Mouse (Mus musculus) limb, embryonic 14.5 days (tissue): Measurements from ENCODE around the gene Ankrd10. TPM values are rescaled to one million over a fixed set of nuclear protein-coding genes. Genes with fewer than 3 reads are reported as not detected.
"Not testable (repeated sequence)": the region's sequence is repeated elsewhere in the genome, so short reads cannot be mapped to it uniquely, and the experiment has no call there.

ENCODE experiments used
- ATAC-seq: fragments of 200-750 bp; cut with Nextera tagmentation; 2 replicates; pipeline ENCODE4 v1.8.0; 2017; ENCODE audit warnings: low read depth, moderate number of reproducible peaks, moderate TSS enrichment; ENCODE audit not compliant: low FRiP score
- DNase-seq: peaks from one replicate; pipeline ENCODE4 v3.0.0-alpha.2; 2015; ENCODE audit warnings: low spot score
- H3K27ac ChIP-seq: fragments of 300-500 bp; sonication (generic); replicated peaks from 2 replicates; pipeline ENCODE4 v1.5.1; 2014; ENCODE audit warnings: low read depth, mild to moderate bottlenecking, low read length, moderate library complexity, mixed read lengths
- H3K27me3 ChIP-seq: fragments of 300-500 bp; sonication (generic); 2 replicates; pipeline ENCODE4 v1.6.1; 2014; ENCODE audit warnings: low read length, mixed read lengths; ENCODE audit not compliant: control insufficient read depth, insufficient read depth
- H3K36me3 ChIP-seq: fragments of 300-500 bp; sonication (generic); 2 replicates; pipeline ENCODE4 v1.6.1; 2014; ENCODE audit warnings: mild to moderate bottlenecking, low read length, moderate library complexity, mixed read lengths; ENCODE audit not compliant: control insufficient read depth, insufficient read depth
- H3K4me1 ChIP-seq: fragments of 300-500 bp; sonication (generic); 2 replicates; pipeline ENCODE4 v1.6.1; 2014; ENCODE audit warnings: antibody characterized with exemption, low read length, mixed read lengths; ENCODE audit not compliant: control insufficient read depth, insufficient read depth
- H3K4me2 ChIP-seq: fragments of 300-500 bp; sonication (generic); replicated peaks from 2 replicates; pipeline ENCODE4 v1.6.1; 2014; ENCODE audit warnings: low read depth, mild to moderate bottlenecking, low read length, moderate library complexity; ENCODE audit not compliant: severe bottlenecking
- H3K4me3 ChIP-seq: fragments of 300-500 bp; sonication (generic); replicated peaks from 2 replicates; pipeline ENCODE4 v1.5.1; 2014; ENCODE audit warnings: low read length
- H3K9ac ChIP-seq: fragments of 300-500 bp; sonication (generic); 2 replicates; pipeline ENCODE4 v1.6.1; 2014; ENCODE audit warnings: mild to moderate bottlenecking, low read depth, low read length, moderate library complexity; ENCODE audit not compliant: severe bottlenecking
- H3K9me3 ChIP-seq: fragments of 300-500 bp; sonication (generic); 2 replicates; pipeline ENCODE4 v1.6.1; 2016; ENCODE audit warnings: low read length; ENCODE audit not compliant: control insufficient read depth
- POLR2A ChIP-seq: fragments of 200-500 bp; IDR thresholded peaks from 2 replicates; pipeline ENCODE4 v1.8.0; 2012; ENCODE audit warnings: inconsistent platforms, mild to moderate bottlenecking, moderate library complexity, borderline replicate concordance; ENCODE audit not compliant: insufficient read depth, insufficient read length; ENCODE audit errors: extremely low read depth
- WGBS: fragments of 180-500 bp; shearing (Covaris S2); extraction: QIAGEN DNeasy Blood & Tissue Kit; methylation state at CpG from one replicate; pipeline ENCODE4 v1.1.7; 2014; 5-methylcytosine and 5-hydroxymethylcytosine counted together
- microRNA-seq: library from miRNA; unstranded; fragments of <30 nt; microRNA quantifications from one replicate; pipeline ENCODE4, GENCODE M21; 2016
- polyA plus RNA-seq, 2 experiments: library from polyadenylated mRNA; depleted of rRNA in 1 of 2; stranded (reverse) in 1 of 2; unstranded in 1 of 2; fragments of >200 nt; fragmentation: Nextera tagmentation in 1 of 2; extraction: Ambion mirVana in 1 of 2; gene quantifications; 2 replicates each; pipeline versions ENCODE4 v1.2.1 to v1.2.3; 2012 to 2014

Gene Ankrd10
- polyA plus RNA-seq, 2 experiments, result 91.8 to 184 TPM

- Histone ChIP-seq H3K9me3 (no peaks in the 10 kb centered on the region), H3K9ac (no peak overlapping the region), H3K4me3 (no peak overlapping the region), H3K4me1 (peaks cover 6% of the 10 kb centered on the region), H3K27me3 (no peaks in the 10 kb centered on the region), H3K4me2 (no peak overlapping the region), H3K36me3 (peaks cover 17% of the 10 kb centered on the region), H3K27ac (no peak overlapping the region; the same call in 1 of the 2 replicates)
- no peak for TF ChIP-seq POLR2A
- ATAC-seq (no peak), DNase-seq (no peak)
- WGBS, result 40% methylated on average over 22 of the region's 22 CpGs
Observed at GRCm38 (mm10) chr8:11569260-11570097, 66.1 kb downstream of the Ankrd10 start.

- peaks cover 30% of the 10 kb centered on the region for H3K36me3 ChIP-seq
- H3K4me1 ChIP-seq, H3K27ac ChIP-seq, DNase-seq, H3K27me3 ChIP-seq, H3K9me3 ChIP-seq, H3K4me3 ChIP-seq, ATAC-seq, H3K9ac ChIP-seq, H3K4me2 ChIP-seq: not testable (repeated sequence)
- WGBS, result 94% methylated on average over 2 of the region's 2 CpGs
Observed at GRCm38 (mm10) chr8:11568193-11568592, 67.4 kb downstream of the Ankrd10 start.

- no peaks in the 10 kb centered on the region for H3K9me3 ChIP-seq
- WGBS, result 83% methylated on average over 7 of the region's 7 CpGs
- DNase-seq, result no peak
- no peaks in the 10 kb centered on the region for H3K27me3 ChIP-seq
- H3K4me3 ChIP-seq, result no peak overlapping the region
- no peak overlapping the region for H3K27ac ChIP-seq
- TF ChIP-seq POLR2A, result no peak
- H3K4me2 ChIP-seq, result no peak overlapping the region
- no peak overlapping the region for H3K9ac ChIP-seq
- H3K36me3 ChIP-seq, result peaks cover 45% of the 10 kb centered on the region
- peaks cover 4% of the 10 kb centered on the region; the same call in 1 of the 2 replicates for H3K4me1 ChIP-seq
- ATAC-seq, result no peak
Observed at GRCm38 (mm10) chr8:11564721-11565120, 70.8 kb downstream of the Ankrd10 start.

GRCm38 (mm10) chr8:11564236-11564635, 71.3 kb downstream of the Ankrd10 start:
- TF ChIP-seq POLR2A, result no peak
- H3K27me3 ChIP-seq, result no peaks in the 10 kb centered on the region
- H3K4me1 ChIP-seq, result peaks cover under 1% of the 10 kb centered on the region
- no peak overlapping the region for H3K4me2 ChIP-seq
- no peaks in the 10 kb centered on the region for H3K9me3 ChIP-seq
- H3K27ac ChIP-seq, result no peak overlapping the region
- no peak overlapping the region for H3K9ac ChIP-seq
- DNase-seq, result no peak
- no peak for ATAC-seq
- 88% methylated on average over 5 of the region's 5 CpGs for WGBS
- H3K36me3 ChIP-seq, result peaks cover 45% of the 10 kb centered on the region
- H3K4me3 ChIP-seq, result no peak overlapping the region

Small RNA genes lying within 50 kb of the gene (microRNA-seq; reads per million reads assigned to microRNA genes)
- gene Mir7238, result 1.6 reads per million

Other genes starting within 250 kb of the Ankrd10 start
- gene Rab20, start 157.0 kb downstream of the Ankrd10 start, polyA plus RNA-seq (2012; rRNA removed), result 1.6 and 1.8 TPM in 2 replicates
- gene Rab20, start 157.0 kb downstream of the Ankrd10 start, polyA plus RNA-seq (2014; fragmentation: Nextera tagmentation; extraction: Ambion mirVana), result 1.7 and 2.1 TPM in 2 replicates
- gene Naxd, start 138.3 kb downstream of the Ankrd10 start, polyA plus RNA-seq (2012; rRNA removed), result 117 and 129 TPM in 2 replicates
- gene Naxd, start 138.3 kb downstream of the Ankrd10 start, polyA plus RNA-seq (2014; fragmentation: Nextera tagmentation; extraction: Ambion mirVana), result 112 and 118 TPM in 2 replicates
- 66.7 and 77.4 TPM in 2 replicates for gene Cars2, start 85.0 kb downstream of the Ankrd10 start, polyA plus RNA-seq (2012; rRNA removed)
- 26.4 and 27.5 TPM in 2 replicates for gene Cars2, start 85.0 kb downstream of the Ankrd10 start, polyA plus RNA-seq (2014; fragmentation: Nextera tagmentation; extraction: Ambion mirVana)
- gene Ing1, start 80.2 kb downstream of the Ankrd10 start, polyA plus RNA-seq (2012; rRNA removed), result 38.5 and 63.6 TPM in 2 replicates
- 42.9 and 49.7 TPM in 2 replicates for gene Ing1, start 80.2 kb downstream of the Ankrd10 start, polyA plus RNA-seq (2014; fragmentation: Nextera tagmentation; extraction: Ambion mirVana)
- gene 1700016D06Rik, start 65.3 kb upstream of the Ankrd10 start, polyA plus RNA-seq (2012; rRNA removed), result not detected in 2 replicates
- not detected in 2 replicates for gene 1700016D06Rik, start 65.3 kb upstream of the Ankrd10 start, polyA plus RNA-seq (2014; fragmentation: Nextera tagmentation; extraction: Ambion mirVana)
- 52.6 and 58.6 TPM in 2 replicates for gene Arhgef7, start 92.0 kb upstream of the Ankrd10 start, polyA plus RNA-seq (2012; rRNA removed)
- gene Arhgef7, start 92.0 kb upstream of the Ankrd10 start, polyA plus RNA-seq (2014; fragmentation: Nextera tagmentation; extraction: Ambion mirVana), result 54.4 and 56.5 TPM in 2 replicates
- gene Tex29, start 204.7 kb upstream of the Ankrd10 start, polyA plus RNA-seq (2012; rRNA removed), result 0.23 TPM in 1 of 2 replicates, not detected in the other
- gene Tex29, start 204.7 kb upstream of the Ankrd10 start, polyA plus RNA-seq (2014; fragmentation: Nextera tagmentation; extraction: Ambion mirVana), result 0.25 TPM in 1 of 2 replicates, not detected in the other